18 mouse cellular contexts compared by ENCODE assay signal in genomic region chr12:106311831-106312600, GRCm38 (mm10).
DNase-seq lines count a peak whose midpoint lies in the region; ATAC-seq and TF ChIP-seq lines count a peak whose summit lies in the region.
"Had no signal": no experiment of that assay in that cellular context is flagged by ENCODE, and none has a peak within 500 bp of the region (broad histone marks: within the 10 kb centered on the region; RNA-seq: fewer than 3 reads in every experiment).

No protein-coding gene starts in this region.

- TF ChIP-seq POLR2A in brain, embryonic 14.5 days (IDR thresholded peaks at IDR 0.05; ENCODE audit: borderline replicate concordance, extremely low read depth, insufficient read depth, insufficient read length, poor library complexity, severe bottlenecking), result no peak

- H3K27me3 ChIP-seq in forebrain, embryonic 14.5 days (replicated peaks; ENCODE audit: control insufficient read depth, insufficient read depth, low read length), result no peaks in the 10 kb centered on the region; the same call in 1 of the 2 replicates
- H3K27me3 ChIP-seq in forebrain, embryonic 10.5 days (ENCODE audit: poor library complexity, severe bottlenecking), result peaks cover 61% of the 10 kb centered on the region
- no peaks in the 10 kb centered on the region for H3K27me3 ChIP-seq in kidney, postnatal 0 days (ENCODE audit: insufficient read depth, low read length)
- peaks cover 63% of the 10 kb centered on the region for H3K27me3 ChIP-seq in embryonic facial prominence, embryonic 10.5 days (replicated peaks; ENCODE audit: low read depth, poor library complexity, severe bottlenecking)
- H3K27me3 ChIP-seq: stomach, embryonic 15.5 days had no signal

- no peak for DNase-seq in forebrain, embryonic 14.5 days (ENCODE audit: low spot score)
- DNase-seq in forebrain, embryonic 10.5 days (ENCODE audit: extremely low spot score, low spot score), result no peak
- DNase-seq in kidney, postnatal 0 days (ENCODE audit: low spot score), result peak; percentile 24
- no peak for DNase-seq in kidney, postnatal 10 days
- peak; percentile 45 for DNase-seq in brain, embryonic 14.5 days (ENCODE audit: low read depth)
- peak; percentile 43 for DNase-seq in embryonic facial prominence, embryonic 10.5 days (ENCODE audit: low spot score)
- DNase-seq in right cerebral cortex, postnatal 10 days (ENCODE audit: low spot score in 2 of 2), result no peak
- DNase-seq: cerebellum, adult 11-12 months; heart, adult 11 months; layer of hippocampus, postnatal 36 days; lung, embryonic 14.5 days; right cerebral cortex, adult 18-20 months had no signal

- ATAC-seq in forebrain, embryonic 14.5 days, result peak; percentile 10; the same call in 1 of the 2 replicates
- no peak for ATAC-seq in kidney, postnatal 0 days (replicated peaks; ENCODE audit: low FRiP score, low read depth)
- ATAC-seq: intestine, postnatal 0 days; liver, embryonic 12.5 days; midbrain, embryonic 15.5 days had no signal

- H3K36me3 ChIP-seq in forebrain, embryonic 14.5 days (ENCODE audit: control insufficient read depth, insufficient read depth, low read length), result no peaks in the 10 kb centered on the region
- no peaks in the 10 kb centered on the region for H3K36me3 ChIP-seq in forebrain, embryonic 10.5 days (replicated peaks)
- no peaks in the 10 kb centered on the region for H3K36me3 ChIP-seq in kidney, postnatal 0 days (ENCODE audit: insufficient read depth, low read length)
- no peaks in the 10 kb centered on the region for H3K36me3 ChIP-seq in embryonic facial prominence, embryonic 10.5 days (replicated peaks)
- H3K36me3 ChIP-seq: hindbrain, embryonic 13.5 days; limb, embryonic 10.5 days; liver, embryonic 12.5 days; midbrain, embryonic 15.5 days; stomach, embryonic 15.5 days had no signal

- H3K4me3 ChIP-seq in forebrain, embryonic 14.5 days (ENCODE audit: low read depth, low read length), result no peak overlapping the region
- H3K4me3 ChIP-seq in forebrain, embryonic 10.5 days, result no peak overlapping the region
- H3K4me3 ChIP-seq in kidney, postnatal 0 days (replicated peaks; ENCODE audit: low read depth, low read length), result no peak overlapping the region
- H3K4me3 ChIP-seq in embryonic facial prominence, embryonic 10.5 days, result no peak overlapping the region

- no peak overlapping the region for H3K9ac ChIP-seq in forebrain, embryonic 14.5 days (ENCODE audit: low read length)
- H3K9ac ChIP-seq in kidney, postnatal 0 days (ENCODE audit: low read depth, low read length), result no peak overlapping the region
- H3K9ac ChIP-seq: stomach, embryonic 15.5 days had no signal

- H3K4me2 ChIP-seq in forebrain, embryonic 14.5 days (ENCODE audit: low read length), result no peak overlapping the region
- H3K4me2 ChIP-seq in kidney, postnatal 0 days (ENCODE audit: low read length), result no peak overlapping the region

- peaks cover 6% of the 10 kb centered on the region for H3K4me1 ChIP-seq in forebrain, embryonic 14.5 days (ENCODE audit: control insufficient read depth, insufficient read depth, low read length)
- peaks cover 46% of the 10 kb centered on the region for H3K4me1 ChIP-seq in forebrain, embryonic 10.5 days
- 0 out of 2 replicates have a peak, but pooled peaks cover 3% of the 10 kb centered on the region for H3K4me1 ChIP-seq in kidney, postnatal 0 days (replicated peaks; ENCODE audit: insufficient read depth, low read length)
- H3K4me1 ChIP-seq in embryonic facial prominence, embryonic 10.5 days, result peaks cover 43% of the 10 kb centered on the region

- no peak for TF ChIP-seq CTCF in kidney, postnatal 0 days (IDR thresholded peaks at IDR 0.05; ENCODE audit: low read depth)
- TF ChIP-seq CTCF in brain, embryonic 14.5 days (IDR thresholded peaks at IDR 0.05; ENCODE audit: borderline replicate concordance, extremely low read depth, insufficient read depth, insufficient read length), result no peak

- H3K9me3 ChIP-seq in forebrain, embryonic 14.5 days (replicated peaks; ENCODE audit: control insufficient read depth, low read length), result no peaks in the 10 kb centered on the region
- no peaks in the 10 kb centered on the region for H3K9me3 ChIP-seq in forebrain, embryonic 10.5 days
- H3K9me3 ChIP-seq in kidney, postnatal 0 days (replicated peaks; ENCODE audit: low read length), result no peaks in the 10 kb centered on the region
- H3K9me3 ChIP-seq in embryonic facial prominence, embryonic 10.5 days, result no peaks in the 10 kb centered on the region
- H3K9me3 ChIP-seq: hindbrain, embryonic 13.5 days; limb, embryonic 10.5 days; liver, embryonic 12.5 days; midbrain, embryonic 15.5 days; stomach, embryonic 15.5 days had no signal

- WGBS in forebrain, embryonic 14.5 days, result 66% methylated on average over 17 of the region's 17 CpGs
- WGBS in forebrain, embryonic 10.5 days, result 67% methylated on average over 17 of the region's 17 CpGs
- 67% methylated on average over 17 of the region's 17 CpGs for WGBS in kidney, postnatal 0 days
- WGBS in embryonic facial prominence, embryonic 10.5 days, result 49% methylated on average over 17 of the region's 17 CpGs

- H3K27ac ChIP-seq in forebrain, embryonic 14.5 days (ENCODE audit: low read depth, low read length), result no peak overlapping the region
- H3K27ac ChIP-seq in forebrain, embryonic 10.5 days, result no peak overlapping the region
- H3K27ac ChIP-seq in kidney, postnatal 0 days, result no peak overlapping the region
- H3K27ac ChIP-seq in embryonic facial prominence, embryonic 10.5 days (replicated peaks), result no peak overlapping the region
- H3K27ac ChIP-seq: hindbrain, embryonic 13.5 days; liver, embryonic 12.5 days; midbrain, embryonic 15.5 days; stomach, embryonic 15.5 days had no signal

Comparison
In these comparisons a context has a peak if more than half of its experiments do, and no peak if none do; other contexts are left out.
1. DNase-seq: peak in kidney, postnatal 0 days (single experiment), brain, embryonic 14.5 days (single experiment) and embryonic facial prominence, embryonic 10.5 days (single experiment); none in forebrain, embryonic 14.5 days (single experiment), forebrain, embryonic 10.5 days (single experiment), kidney, postnatal 10 days (single experiment) and right cerebral cortex, postnatal 10 days (0 of 2).